Mouse (Mus musculus) cortical plate, adult 2 months (tissue): ENCODE measurements around the gene Foxp1. TPM values are rescaled to one million over a fixed set of nuclear protein-coding genes. Genes with fewer than 3 reads are reported as not detected.

Source experiments
- H3K27ac ChIP-seq: fragments of 200-500 bp; 2 replicates; pipeline ENCODE4 v1.5.1; 2012; ENCODE audit warnings: low read length, control low read depth, inconsistent platforms; ENCODE audit not compliant: insufficient read depth
- H3K4me1 ChIP-seq: fragments of 200-500 bp; 2 replicates; pipeline ENCODE4 v1.6.1; 2011; ENCODE audit warnings: low read length; ENCODE audit not compliant: control insufficient read depth, insufficient read depth
- H3K4me3 ChIP-seq: fragments of 200-500 bp; 2 replicates; pipeline ENCODE4 v1.5.1; 2011; ENCODE audit warnings: mild to moderate bottlenecking, low read length, control low read depth; ENCODE audit not compliant: insufficient read depth
- CTCF ChIP-seq: fragments of 200-500 bp; IDR thresholded peaks from 2 replicates; pipeline ENCODE4 v1.5.1; 2011; ENCODE audit warnings: mild to moderate bottlenecking, control low read depth, low read length; ENCODE audit not compliant: insufficient read depth; ENCODE audit errors: extremely low read depth
- POLR2A ChIP-seq: fragments of 200-500 bp; IDR thresholded peaks from 2 replicates; pipeline ENCODE4 v1.6.1; 2011; ENCODE audit warnings: mild to moderate bottlenecking, low read length, control low read depth; ENCODE audit not compliant: insufficient read depth; ENCODE audit errors: extremely low read depth
- polyA plus RNA-seq: library from polyadenylated mRNA; depleted of rRNA; stranded (reverse); fragments of >200 nt; gene quantifications from 2 replicates; pipeline ENCODE4 v1.2.3, GENCODE M21; 2012

Foxp1 gene
- polyA plus RNA-seq, 1 experiment, result 99.2 TPM

DNA sequence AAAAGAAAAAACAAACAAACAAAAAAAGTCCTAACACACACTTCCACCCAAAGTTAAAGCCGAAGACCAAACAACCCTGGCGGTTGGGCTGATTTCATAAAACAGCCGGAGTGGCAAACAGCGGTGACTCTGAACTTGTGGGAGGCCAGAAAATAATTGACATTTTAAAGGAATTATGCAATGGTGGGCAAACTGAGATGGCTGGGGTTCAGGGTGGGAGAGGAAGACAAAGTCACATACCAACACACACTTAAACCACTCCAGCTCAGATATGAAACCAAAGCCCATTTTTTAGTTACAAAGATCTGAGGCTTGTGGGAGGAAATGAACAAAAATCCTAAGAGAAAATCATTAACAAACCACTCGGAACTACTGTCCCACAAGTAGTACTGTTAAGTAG lies 17.6 kb upstream of the Foxp1 start:
- H3K4me3 ChIP-seq, result no peak overlapping the region
- H3K4me1 ChIP-seq, result no peaks in the 10 kb centered on the region
- H3K27ac ChIP-seq, result no peak overlapping the region
- TF ChIP-seq POLR2A (no peak), CTCF (no peak)

DNA sequence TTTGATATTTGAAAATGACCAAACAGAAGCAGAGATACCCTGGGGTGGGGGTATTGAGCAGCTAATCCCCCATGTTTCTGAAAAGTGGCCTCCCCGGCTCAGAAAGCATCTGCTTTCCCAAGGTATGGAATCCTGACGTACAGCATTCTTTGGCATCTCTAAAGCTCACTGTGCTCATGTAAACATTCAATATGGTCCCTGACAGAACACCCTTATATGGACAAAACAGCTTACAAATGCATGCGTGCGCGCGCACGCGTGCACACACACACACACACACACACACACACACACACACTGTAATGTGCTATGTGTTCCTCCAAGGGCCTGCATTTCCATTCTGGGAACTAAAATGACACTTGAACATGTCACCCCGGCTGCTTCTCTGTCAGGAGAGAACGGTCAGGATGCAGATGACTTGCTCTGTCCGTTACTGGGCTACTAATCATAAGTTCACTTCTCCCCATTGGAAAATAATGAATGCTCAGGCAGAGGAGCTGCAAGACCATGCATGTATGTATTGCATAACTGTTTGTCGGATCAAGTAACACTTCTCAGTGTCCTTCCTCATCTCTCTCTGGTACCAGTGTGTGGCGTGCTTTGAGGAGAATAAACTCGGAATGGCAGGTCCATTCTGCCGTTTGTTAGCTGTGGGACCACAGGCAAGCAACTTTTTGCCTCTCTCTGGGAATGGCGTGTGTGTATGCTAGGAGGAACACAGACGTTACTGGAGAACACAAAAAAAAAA lies 15.8 kb upstream of the Foxp1 start:
- H3K4me1 ChIP-seq, result no peaks in the 10 kb centered on the region; the same call in 1 of the 2 replicates
- TF ChIP-seq POLR2A (no peak), CTCF (no peak)
- H3K4me3 ChIP-seq, result no peak overlapping the region
- no peak overlapping the region for H3K27ac ChIP-seq

DNA sequence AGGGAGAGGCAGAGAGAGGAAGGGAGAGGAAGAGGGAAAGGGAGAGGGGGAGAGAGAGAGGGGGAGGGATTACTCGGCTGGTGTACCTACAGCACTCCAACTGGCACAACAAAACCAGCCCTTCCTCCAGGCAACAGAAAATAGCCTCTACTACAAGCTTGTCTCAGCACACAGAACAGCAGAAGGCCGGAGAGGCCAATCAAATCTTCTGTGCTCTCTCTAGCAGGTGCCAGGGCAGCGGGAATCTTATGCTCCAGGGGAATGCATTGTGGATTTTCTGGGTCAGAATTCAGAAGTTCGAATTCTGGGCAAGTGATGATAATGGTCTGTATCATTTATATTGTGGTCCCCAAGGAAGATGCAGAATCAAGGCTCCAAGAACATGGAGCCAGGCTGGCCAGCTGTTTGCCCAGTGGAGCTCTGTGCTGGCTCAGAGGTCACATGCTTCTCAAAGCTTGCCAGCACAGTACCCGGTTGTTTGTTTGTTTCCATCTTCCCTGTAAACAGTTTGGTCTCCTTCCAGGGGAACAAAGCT lies 11.8 kb upstream of the Foxp1 start:
- no peak for TF ChIP-seq POLR2A
- TF ChIP-seq CTCF, result no peak

DNA sequence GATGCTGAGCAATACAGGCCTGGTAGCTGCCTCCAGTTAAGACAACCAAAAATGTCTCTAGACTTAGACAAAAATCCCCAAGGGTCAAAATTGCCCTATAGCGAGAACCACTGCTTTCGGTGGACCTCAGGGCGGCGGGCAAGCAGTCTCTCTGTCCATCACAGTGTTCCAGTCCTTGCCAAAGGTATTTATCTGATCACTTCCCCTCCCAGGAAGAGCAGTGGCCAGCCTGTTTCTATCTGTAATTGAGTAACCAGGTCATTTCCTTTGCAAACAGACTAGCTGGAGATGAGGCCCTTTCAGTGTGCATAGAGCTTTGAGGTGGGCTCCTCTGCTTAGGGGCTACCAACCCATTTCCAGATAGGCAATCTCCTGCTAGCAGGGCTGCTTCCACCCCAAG lies 9.9 kb upstream of the Foxp1 start:
- no peak for TF ChIP-seq POLR2A
- no peak for TF ChIP-seq CTCF

More for the DNA sequence above, 11.8 kb upstream of the Foxp1 start:
- Histone ChIP-seq H3K4me3 (no peak overlapping the region), H3K4me1 (no peaks in the 10 kb centered on the region; the same call in 1 of the 2 replicates), H3K27ac (no peak overlapping the region)

DNA sequence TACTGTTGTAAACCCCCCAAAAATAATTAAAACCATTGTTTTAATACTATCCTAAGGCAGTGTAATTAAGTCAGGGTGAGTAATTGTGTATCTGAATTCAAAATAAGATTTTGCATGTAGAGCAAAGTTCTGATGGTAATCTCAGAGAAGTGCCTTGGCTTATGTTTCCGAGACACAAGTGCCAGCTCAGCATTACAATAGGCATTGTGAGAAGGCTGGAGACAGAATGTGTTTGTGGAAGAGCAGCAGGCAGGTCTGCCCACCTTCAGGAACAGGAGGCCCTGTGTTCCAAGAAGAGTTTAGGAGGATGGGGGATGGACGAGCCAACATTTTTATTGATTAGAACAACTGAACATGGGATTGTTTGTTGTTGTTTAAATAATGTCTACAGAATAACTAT lies 6.5 kb upstream of the Foxp1 start:
- Histone ChIP-seq H3K27ac (no peak overlapping the region), H3K4me3 (no peak overlapping the region), H3K4me1 (no peaks in the 10 kb centered on the region; the same call in 1 of the 2 replicates)
- TF ChIP-seq CTCF (no peak), POLR2A (no peak)

More for the DNA sequence above, 9.9 kb upstream of the Foxp1 start:
- H3K4me1 ChIP-seq, result no peaks in the 10 kb centered on the region; the same call in 1 of the 2 replicates
- no peak overlapping the region for H3K27ac ChIP-seq
- no peak overlapping the region for H3K4me3 ChIP-seq

DNA sequence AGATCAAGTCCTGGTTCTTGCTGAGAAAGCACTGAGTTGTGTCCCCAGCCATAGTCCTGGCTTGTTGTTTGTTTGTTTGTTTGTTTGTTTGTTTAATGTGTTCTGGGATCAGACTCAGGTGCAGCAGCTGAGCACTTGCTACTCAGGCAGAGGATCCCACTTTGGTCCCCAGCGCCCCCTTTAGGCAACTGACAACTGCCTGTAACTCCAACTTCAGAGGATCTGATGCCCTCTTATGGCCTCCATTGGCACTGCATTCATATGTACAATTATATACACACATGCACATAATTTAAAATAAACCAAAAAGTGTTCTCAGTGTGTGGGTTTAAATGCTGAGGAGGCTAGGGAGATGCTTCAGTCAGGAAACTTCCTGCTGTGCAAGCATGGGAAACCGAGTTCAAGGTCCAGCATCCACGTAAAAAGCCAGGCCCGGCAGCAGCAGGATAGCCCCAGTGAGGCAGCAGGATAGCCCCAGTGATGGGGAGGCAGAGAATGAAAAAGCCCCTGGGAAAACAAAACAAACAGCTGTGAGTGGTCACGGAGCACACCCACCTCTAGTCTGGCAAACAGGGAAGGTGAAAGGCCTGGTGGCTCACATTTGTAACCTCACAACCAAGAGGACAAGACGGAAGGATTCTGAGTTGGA lies 5.1 kb upstream of the Foxp1 start:
- Histone ChIP-seq H3K4me3 (no peak overlapping the region), H3K4me1 (no peaks in the 10 kb centered on the region; the same call in 1 of the 2 replicates), H3K27ac (no peak overlapping the region)
- TF ChIP-seq CTCF, result no peak
- TF ChIP-seq POLR2A, result no peak

DNA sequence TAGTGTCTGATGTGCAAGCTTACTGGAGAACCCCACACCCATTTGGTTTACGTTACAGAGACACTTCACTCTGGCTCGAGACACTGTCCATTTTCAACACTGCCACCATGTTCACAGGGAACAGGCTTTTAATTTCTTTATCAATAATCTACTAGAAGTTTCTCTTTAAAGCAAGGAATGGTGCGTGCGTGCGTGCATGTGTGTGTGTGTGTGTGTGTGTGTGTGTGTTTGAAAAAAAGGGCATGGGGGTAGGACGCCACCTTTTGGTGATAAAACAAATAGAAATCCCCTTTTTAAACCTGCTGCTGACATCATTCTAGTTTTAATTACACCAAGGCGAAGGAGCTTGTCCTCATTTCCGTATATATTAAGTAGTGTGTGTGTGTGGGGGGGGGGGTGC lies 2.8 kb upstream of the Foxp1 start:
- TF ChIP-seq POLR2A (no peak), CTCF (peak; percentile 47)
- no peaks in the 10 kb centered on the region; the same call in 1 of the 2 replicates for H3K4me1 ChIP-seq
- H3K4me3 ChIP-seq, result no peak overlapping the region
- H3K27ac ChIP-seq, result no peak overlapping the region

DNA sequence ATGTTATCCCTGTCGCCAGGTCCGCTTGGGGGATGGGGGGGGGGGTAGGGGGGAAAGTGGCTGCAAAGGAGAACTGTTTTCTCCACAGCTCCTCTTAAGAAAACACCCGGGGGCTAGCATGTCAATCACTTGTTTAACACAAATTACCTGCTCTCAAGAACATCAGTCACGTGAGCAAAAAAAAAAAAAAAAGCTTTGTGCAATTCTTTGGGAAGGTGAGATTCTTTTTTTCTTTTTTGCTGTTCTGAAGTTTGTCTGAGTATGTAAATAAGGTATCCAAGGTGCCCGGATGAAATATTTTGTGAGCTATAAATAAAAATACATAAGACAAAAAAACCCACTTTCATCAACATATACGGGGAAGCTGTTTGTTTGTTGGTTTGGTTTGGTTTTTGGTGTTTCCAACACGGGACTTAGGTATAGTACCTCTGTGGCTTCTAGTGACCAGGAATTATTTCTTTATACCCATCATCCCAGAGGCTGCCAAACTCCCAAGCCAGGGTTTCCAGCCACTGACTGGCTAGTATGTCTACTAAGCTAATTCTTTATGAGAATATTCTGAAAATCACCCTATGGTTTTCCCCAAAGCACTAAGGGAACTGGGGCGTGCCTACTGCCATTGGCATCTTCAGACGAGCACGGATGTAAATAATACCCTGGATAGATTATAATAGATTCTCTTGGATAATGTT lies 1.3 kb upstream of the Foxp1 start:
- H3K4me1 ChIP-seq, result no peaks in the 10 kb centered on the region; the same call in 1 of the 2 replicates
- no peak for TF ChIP-seq POLR2A

DNA sequence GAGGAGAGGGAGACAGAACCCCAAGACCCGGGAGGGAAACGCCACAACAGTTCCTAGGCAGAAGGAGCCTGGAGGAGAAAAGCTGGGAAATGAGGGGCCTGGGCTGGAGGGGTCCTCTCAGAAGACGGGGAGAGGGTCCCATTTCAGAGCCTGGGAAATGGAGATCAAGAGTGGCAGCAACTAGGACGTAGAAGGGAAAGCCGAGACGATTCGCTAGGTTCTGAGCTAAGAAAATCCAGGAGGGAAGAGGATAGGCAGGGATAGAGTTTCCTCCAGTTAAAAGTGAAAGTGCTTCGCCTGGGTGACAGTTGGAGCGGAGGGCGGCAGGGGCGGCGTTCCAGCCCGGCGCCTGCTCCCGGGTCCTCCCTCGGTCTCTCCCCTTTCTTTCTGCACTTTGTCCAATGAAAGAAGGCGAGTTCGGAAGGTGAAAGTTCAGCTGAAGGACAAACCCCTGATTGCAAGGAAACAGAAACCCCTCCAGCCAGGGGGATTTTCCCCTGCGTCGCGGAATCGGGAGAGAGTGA lies 650 bp upstream of the Foxp1 start:
- peak overlapping the region; percentile 90 for H3K4me3 ChIP-seq

More for the DNA sequence above, 1.3 kb upstream of the Foxp1 start:
- Histone ChIP-seq H3K4me3 (peak overlapping the region; percentile 90), H3K27ac (0 out of 2 replicates have a peak overlapping the region, but pooled peaks have one; percentile 97)

More for the DNA sequence above, 650 bp upstream of the Foxp1 start:
- H3K27ac ChIP-seq, result peak overlapping the region; percentile 97
- H3K4me1 ChIP-seq, result no peaks in the 10 kb centered on the region; the same call in 1 of the 2 replicates
- TF ChIP-seq CTCF (no peak), POLR2A (no peak; the same call in 1 of the 2 replicates)
